Mouse (Mus musculus) c-Kit-positive CD71-positive TER-119-positive erythroid progenitor cells, embryonic 14.5 days (primary cell): ENCODE results near the gene Olfr996.
"Not testable (repeated sequence)": the region's sequence is repeated elsewhere in the genome, so short reads cannot be mapped to it uniquely, and the experiment has no call there.

ENCODE experiments used
- DNase-seq: peaks from one replicate; pipeline ENCODE4 v3.0.0-alpha.2; 2013; ENCODE audit warnings: low spot score

Gene Olfr996

DNA sequence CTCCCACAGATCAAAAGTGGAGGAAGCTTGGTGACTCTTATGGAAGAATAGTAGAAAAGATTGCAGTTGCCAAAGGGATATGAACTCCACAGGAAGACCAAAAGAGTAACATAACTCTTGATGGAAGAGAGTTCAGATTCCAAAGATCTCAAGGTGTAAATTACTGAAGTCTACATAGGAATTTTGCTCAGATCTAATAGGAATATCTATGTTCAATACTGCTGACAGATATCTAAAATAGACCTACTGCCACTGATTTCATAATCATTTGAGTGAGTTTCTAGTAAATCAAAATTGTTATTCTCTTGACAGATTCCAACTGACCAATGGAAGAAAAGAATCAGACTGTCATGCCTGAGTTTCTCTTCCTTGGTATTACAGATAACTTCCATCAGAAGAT, at the start of gene Olfr996:
Gene Olfr996, plus strand, starts transcription at position 301 of the 400 bp plus-strand sequence.
- DNase-seq, result no peak

DNA sequence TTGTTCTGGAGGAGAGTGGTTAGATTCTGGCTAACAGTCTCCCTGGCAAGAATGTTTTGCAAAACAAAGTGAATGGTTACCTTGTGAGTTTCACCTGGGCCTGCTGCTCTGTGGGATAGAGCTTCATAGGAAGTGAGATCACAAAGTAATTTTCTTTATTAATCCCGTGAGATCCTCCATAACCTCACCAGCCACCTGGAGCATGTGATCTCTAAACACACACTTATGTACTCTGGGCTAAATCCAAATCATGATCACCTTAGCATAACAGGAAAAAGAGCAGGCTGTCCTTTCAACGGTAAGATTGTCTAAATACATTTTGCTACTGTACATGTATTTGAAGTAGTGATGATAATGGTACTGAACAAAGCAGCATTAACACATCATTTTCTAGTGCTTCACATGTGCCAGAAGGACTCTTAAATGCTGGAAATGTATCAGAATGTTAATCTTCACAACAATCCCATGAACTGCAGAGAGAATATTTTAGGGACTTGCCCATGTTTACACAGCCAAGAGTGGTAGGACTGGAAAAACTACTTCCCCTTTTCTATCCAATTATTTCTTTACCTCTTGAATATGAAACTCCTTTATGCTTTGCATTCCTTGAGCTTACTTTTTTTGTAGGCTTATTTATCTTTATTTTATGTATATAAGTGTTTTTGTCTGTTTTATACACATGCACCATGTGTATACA, 46.8 kb upstream of the Olfr996 start:
- DNase-seq, result no peak

DNA sequence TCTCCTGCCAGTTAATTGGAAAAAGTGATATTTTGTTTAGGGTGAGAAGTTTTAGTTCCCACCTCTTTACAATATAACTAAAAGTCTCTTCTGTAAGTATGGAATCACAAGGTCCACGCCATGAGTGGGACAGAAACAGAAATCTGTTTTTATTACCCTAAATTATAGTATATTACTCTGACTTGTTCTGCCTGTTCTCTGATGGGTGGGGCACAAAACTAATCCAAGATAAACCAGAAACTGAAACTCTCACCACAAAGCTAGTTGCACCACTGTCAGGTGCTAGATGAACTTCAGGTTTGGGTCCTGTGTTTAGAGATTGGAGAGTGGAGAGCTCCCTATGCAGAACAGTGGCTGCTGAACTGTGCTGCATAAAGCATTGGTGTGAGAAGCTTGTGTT, 45.1 kb upstream of the Olfr996 start:
- DNase-seq, result no peak

DNA sequence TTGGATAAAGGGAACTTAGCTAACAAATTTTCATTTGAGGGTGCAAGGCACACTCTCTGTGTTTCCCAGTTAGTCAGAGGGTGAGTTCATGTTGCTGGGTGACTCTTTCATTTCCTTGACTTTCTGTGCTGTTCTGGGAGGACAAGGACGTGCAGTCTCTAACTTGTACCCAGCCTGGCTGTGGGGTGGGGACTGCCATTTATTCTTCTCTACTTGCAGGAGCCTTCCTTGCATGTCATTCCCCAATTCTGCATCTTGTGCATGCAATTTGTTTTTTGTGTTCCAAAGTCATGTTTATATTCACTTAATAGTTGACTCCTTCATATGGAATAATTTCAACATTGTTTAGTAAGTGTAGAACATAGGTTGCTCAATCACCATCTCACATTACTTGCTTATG, 24.2 kb upstream of the Olfr996 start:
- DNase-seq, result no peak

DNA sequence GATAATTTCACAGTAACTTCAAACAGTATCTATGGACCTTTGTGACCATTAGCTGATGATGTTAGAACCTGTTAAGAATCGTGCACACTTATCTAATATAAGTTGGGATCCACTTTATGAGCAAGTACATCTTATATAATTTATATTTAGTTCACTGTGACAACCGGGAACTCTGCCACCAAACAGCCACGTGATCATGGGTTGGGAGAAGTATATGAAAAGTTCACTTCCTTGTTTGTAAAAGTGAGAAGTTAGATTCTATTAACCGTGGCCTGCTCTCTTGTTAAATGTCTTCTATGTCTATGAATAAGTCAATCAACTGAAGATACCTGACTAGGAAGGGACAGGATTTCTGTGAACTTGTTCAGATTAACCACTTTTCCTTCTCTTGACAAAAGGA, 18.8 kb upstream of the Olfr996 start:
- no peak for DNase-seq

DNA sequence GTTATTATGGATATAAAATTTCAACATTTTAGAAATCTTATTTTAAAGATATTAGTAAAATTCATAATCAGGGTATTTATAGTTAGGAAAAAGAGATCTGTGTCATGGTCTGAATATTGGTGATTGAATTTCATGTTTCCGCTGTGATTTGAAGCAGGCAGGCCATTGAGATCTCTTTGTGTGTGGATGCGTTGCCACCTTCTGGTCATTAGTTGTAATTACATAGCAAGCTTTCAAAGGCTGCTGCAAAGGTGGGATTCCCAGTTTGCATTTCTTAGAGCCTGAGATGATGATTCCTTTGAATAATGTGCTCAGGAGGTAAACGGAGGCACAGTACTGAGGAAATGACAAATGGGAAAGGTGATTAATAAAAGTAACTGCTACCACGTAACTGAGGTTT, 17.8 kb upstream of the Olfr996 start:
- peak; percentile 21 for DNase-seq

DNA sequence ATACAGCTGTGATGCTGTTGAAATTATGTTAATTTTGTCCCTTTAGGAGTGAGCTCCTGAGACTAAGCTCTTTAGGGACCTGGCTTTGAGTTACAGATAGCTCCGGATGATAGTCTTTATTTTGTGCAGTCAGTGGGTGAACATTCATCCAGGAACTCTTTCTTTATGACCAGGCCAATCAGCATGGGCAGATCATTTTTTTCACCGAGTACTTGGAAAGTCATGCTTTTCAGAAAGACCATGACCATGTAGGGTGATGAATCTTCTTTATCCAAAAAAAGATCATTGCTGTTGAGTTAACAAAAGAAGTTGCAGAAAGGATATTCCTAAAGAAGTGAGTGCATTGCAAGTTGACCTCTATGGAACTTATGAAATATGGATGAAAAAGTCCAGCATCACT, 9.6 kb downstream of the Olfr996 start, which contains the start of gene Olfr998:
Gene Olfr998, plus strand, starts transcription at position 301 of the 400 bp plus-strand sequence.
- not testable (repeated sequence) for DNase-seq

DNA sequence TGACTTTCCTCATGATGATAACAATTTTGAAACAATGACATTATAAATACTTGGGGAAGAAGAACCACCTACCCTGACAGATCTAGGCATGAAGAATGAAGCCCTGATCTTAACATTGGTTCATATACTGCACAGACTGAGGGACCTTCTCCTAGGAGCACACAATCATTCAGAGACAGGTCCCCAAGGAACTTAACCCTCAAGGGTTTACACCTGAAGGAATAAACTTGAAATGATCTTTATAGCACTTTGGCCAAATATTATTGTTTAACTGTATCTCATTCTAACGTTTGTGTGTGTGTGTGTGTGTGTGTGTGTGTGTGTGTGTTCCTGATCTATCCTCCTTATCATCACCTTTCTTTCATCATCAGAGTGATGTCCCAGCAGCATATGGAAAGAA, 32.8 kb downstream of the Olfr996 start, which contains the start of gene Olfr1000:
Gene Olfr1000, minus strand, starts transcription at position 101 of the 400 bp plus-strand sequence.
- DNase-seq, result no peak
